Mouse (Mus musculus): ENCODE data around the gene Cyp27b1.
"Not testable (repeated sequence)": the region's sequence is repeated elsewhere in the genome, so short reads cannot be mapped to it uniquely, and the experiment has no call there.

The Cyp27b1 gene

GRCm38 (mm10) chr10:127070190-127071121 lies 22.4 kb downstream of the Cyp27b1 start, which contains the start of gene Tspan31:
Gene Tspan31, minus strand, starts transcription at chr10:127070264.
- DNase-seq (ENCODE audit: low read depth), result peak; percentile 92

- no peak for DNase-seq (ENCODE audit: low read depth)
These were observed 23.2 kb downstream of the Cyp27b1 start for GRCm38 (mm10) chr10:127071203-127071602.

- DNase-seq (ENCODE audit: low read depth), result not testable (repeated sequence)
These were observed 24.2 kb downstream of the Cyp27b1 start for GRCm38 (mm10) chr10:127072270-127072669.

GRCm38 (mm10) chr10:127072969-127073368 lies 24.9 kb downstream of the Cyp27b1 start:
- DNase-seq (ENCODE audit: low read depth), result not testable (repeated sequence)

- no peak for DNase-seq (ENCODE audit: low read depth)
These were observed 25.9 kb downstream of the Cyp27b1 start for GRCm38 (mm10) chr10:127073981-127074380.

- DNase-seq (ENCODE audit: low read depth), result no peak
These were observed 27.0 kb downstream of the Cyp27b1 start, which contains the start of gene Agap2 for GRCm38 (mm10) chr10:127075080-127075479. Gene Agap2, plus strand, starts transcription at chr10:127075284.

GRCm38 (mm10) chr10:127075651-127076050 lies 27.6 kb downstream of the Cyp27b1 start:
- no peak for DNase-seq (ENCODE audit: low read depth)

- no peak for DNase-seq (ENCODE audit: low read depth)
These were observed 28.0 kb downstream of the Cyp27b1 start for GRCm38 (mm10) chr10:127076082-127076481.

GRCm38 (mm10) chr10:127077515-127077914 lies 29.5 kb downstream of the Cyp27b1 start:
- no peak for DNase-seq (ENCODE audit: low read depth)

- no peak for DNase-seq (ENCODE audit: low read depth)
These were observed 30.1 kb downstream of the Cyp27b1 start for GRCm38 (mm10) chr10:127078001-127078676.

GRCm38 (mm10) chr10:127078677-127079575 lies 30.9 kb downstream of the Cyp27b1 start:
- DNase-seq (ENCODE audit: low read depth), result no peak

GRCm38 (mm10) chr10:127079665-127080391 lies 31.8 kb downstream of the Cyp27b1 start:
- no peak for DNase-seq (ENCODE audit: low read depth)

GRCm38 (mm10) chr10:127080901-127081780 lies 33.1 kb downstream of the Cyp27b1 start:
- no peak for DNase-seq (ENCODE audit: low read depth)

GRCm38 (mm10) chr10:127081996-127082620 lies 34.1 kb downstream of the Cyp27b1 start:
- DNase-seq (ENCODE audit: low read depth), result no peak

- no peak for DNase-seq (ENCODE audit: low read depth)
These were observed 35.4 kb downstream of the Cyp27b1 start for GRCm38 (mm10) chr10:127083292-127083914.

- DNase-seq (ENCODE audit: low read depth), result no peak
These were observed 35.9 kb downstream of the Cyp27b1 start for GRCm38 (mm10) chr10:127083915-127084306.

GRCm38 (mm10) chr10:127085052-127085451 lies 37.0 kb downstream of the Cyp27b1 start:
- DNase-seq (ENCODE audit: low read depth), result no peak

- DNase-seq (ENCODE audit: low read depth), result no peak
These were observed 37.6 kb downstream of the Cyp27b1 start for GRCm38 (mm10) chr10:127085633-127086032.
